Mouse (Mus musculus) cerebellum, postnatal 4 days (tissue): ENCODE data around the gene Arg1.

Experiments
- DNase-seq, 2 experiments: peaks; one replicate each; pipeline ENCODE4 v3.0.0; 2022; ENCODE audit warnings: low spot score in 2 of 2, mixed read lengths in 1 of 2

The Arg1 gene

GRCm38 (mm10) chr10:24912576-24912975, 14.7 kb downstream of the Arg1 start:
- DNase-seq: no peak

GRCm38 (mm10) chr10:24911199-24911598, 16.1 kb downstream of the Arg1 start:
- DNase-seq: no peak

GRCm38 (mm10) chr10:24905627-24906026, 21.7 kb downstream of the Arg1 start:
- no peak for DNase-seq

- DNase-seq: peak in 1 of 2 experiments; percentile 25
These were observed 31.4 kb downstream of the Arg1 start for GRCm38 (mm10) chr10:24895927-24896326.

GRCm38 (mm10) chr10:24888343-24888742, 38.9 kb downstream of the Arg1 start:
- no peak for DNase-seq

- DNase-seq: no peak
These were observed 41.3 kb downstream of the Arg1 start for GRCm38 (mm10) chr10:24886008-24886407.

- DNase-seq: no peak
These were observed 53.7 kb downstream of the Arg1 start for GRCm38 (mm10) chr10:24873624-24874023.

GRCm38 (mm10) chr10:24869760-24870290, 57.5 kb downstream of the Arg1 start, which contains the start of gene Med23:
TSS of gene Med23 (plus strand) at chr10:24869986.
- peak; percentile 99 for DNase-seq
